Mouse (Mus musculus) CD4-positive naive resting alpha-beta T cell, adult 76 days (primary cell): ENCODE data around the gene Il33. TPM values are rescaled to one million over a fixed set of nuclear protein-coding genes. Genes with fewer than 3 reads are reported as not detected.

ENCODE experiments used
- total RNA-seq: library from RNA; stranded (reverse); gene quantifications from one replicate; pipeline ENCODE4 v1.2.4, GENCODE M21; 2023

Gene Il33
- not detected for total RNA-seq

DNA sequence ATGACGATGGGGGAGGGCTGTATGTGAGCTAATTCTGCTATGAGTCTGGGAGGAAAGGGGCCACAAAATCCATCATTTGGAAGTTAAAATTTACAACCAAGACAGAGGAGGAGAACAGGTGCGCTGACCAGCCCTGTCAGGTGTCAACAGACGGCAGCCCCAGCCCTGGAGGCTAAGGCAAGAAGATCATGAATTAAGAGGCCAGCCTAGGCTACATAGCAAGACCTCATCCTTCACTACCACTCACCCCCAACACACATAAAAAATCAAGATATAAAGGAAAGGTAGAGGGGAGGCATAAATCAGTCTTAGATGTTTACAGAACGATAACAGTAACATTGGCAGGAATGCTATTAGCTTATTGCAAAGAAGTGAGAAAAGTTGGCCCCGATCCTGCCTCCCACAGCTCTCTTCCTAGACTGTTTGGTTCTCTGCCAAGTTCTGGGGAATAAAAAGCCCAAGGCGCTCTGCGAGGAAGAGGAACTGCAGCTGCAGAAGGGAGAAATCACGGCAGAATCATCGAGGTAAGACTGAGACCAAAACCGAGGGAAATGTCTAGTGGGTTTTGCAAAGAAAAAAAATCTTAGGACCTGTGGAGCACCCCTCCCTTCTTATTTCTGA, at the start of gene Il33:
Gene Il33 (plus strand): TSS at position 477 of the 621 bp plus-strand sequence.

DNA sequence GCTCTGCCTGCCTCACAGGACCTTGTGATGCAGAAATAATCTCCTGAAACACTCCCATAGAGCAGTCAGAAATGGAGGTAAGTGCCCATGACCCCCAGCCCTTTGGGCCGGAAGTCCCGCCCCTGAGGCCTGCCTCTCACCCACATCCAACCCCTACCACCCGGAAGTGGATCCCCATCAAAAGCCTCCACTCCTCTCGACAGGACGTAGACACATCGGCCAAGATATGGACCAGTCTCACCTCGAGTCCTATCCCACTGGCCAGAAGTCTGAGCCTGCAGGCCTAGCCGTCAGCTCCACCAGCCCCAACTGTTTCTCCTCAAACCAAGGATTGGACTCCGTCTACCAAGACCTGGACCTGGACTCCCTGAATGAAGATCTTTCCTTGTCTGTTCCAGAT, 78.7 kb downstream of the Il33 start, which contains the start of gene Trpd52l3:
Gene Trpd52l3 (plus strand): TSS at position 170 of the 400 bp plus-strand sequence.

Other genes starting within 250 kb of the Il33 start
- not detected for gene Mlana, start 227.3 kb upstream of the Il33 start, total RNA-seq
- gene 9930021J03Rik, start 119.1 kb upstream of the Il33 start, total RNA-seq = 36.3 TPM
- 24.3 TPM for gene Ranbp6, start 112.1 kb upstream of the Il33 start, total RNA-seq
- gene Trpd52l3, start 78.7 kb downstream of the Il33 start, total RNA-seq = not detected
- gene Uhrf2, start 105.4 kb downstream of the Il33 start, total RNA-seq = 97.3 TPM